Mouse (Mus musculus): Measurements from ENCODE around the gene Ubash3a.
A peak's percentile ranks its signal among the peaks of the same experiment; 100 is the strongest.

Ubash3a gene

GRCm38 (mm10) chr17:31207771-31208334 is at the start of gene Ubash3a:
Gene Ubash3a (plus strand): TSS chr17:31207873.
- DNase-seq = no peak

- no peak for DNase-seq
These were observed 49.8 kb upstream of the Ubash3a start for GRCm38 (mm10) chr17:31157921-31158320.

GRCm38 (mm10) chr17:31160291-31160690 is 47.4 kb upstream of the Ubash3a start:
- DNase-seq = no peak

DNA sequence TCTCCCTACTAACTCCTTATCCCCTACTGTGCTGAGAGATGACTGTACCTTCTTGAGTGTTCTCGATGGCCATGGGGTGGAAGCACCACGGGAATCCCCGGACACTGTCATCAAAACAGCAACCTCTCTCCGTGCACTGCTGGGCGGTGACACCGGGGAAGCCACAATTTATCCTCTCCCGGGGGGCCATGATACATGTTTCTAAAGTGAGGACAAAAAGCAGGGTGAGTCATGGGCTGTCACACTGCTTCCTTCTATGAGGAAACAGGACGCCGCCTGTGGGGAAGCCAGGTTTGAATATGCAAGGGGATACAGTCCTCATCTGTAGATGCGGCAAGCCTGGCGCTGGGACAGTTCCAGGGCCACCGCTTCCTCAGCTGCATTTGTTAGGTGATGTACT is 45.1 kb upstream of the Ubash3a start:
- no peak for DNase-seq

DNA sequence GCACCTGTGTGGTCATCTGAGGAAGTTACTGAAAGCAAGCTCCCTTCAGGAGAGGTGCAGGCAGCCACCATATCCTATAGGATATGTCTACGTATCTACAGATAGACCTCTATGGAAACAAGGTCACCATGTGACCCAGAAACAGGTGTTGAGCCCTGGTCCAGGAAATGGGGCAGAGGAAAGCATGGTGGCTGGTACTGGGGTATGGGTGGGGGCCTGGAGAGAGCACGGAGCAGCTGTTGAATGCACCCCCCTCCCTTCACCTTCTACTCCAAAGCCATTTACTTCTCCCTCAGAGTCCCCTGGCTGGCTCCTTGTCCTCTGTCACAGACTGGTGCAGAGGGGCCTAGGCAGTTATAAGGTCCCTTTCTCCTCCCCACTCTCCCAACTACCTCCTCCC is 43.9 kb upstream of the Ubash3a start:
- no peak for DNase-seq

- no peak for DNase-seq
These were observed 42.5 kb upstream of the Ubash3a start, which contains the start of gene Tff1 for GRCm38 (mm10) chr17:31165127-31165526. Gene Tff1 (minus strand): TSS chr17:31165277.

GRCm38 (mm10) chr17:31169796-31170195 is 37.9 kb upstream of the Ubash3a start:
- DNase-seq = no peak

DNA sequence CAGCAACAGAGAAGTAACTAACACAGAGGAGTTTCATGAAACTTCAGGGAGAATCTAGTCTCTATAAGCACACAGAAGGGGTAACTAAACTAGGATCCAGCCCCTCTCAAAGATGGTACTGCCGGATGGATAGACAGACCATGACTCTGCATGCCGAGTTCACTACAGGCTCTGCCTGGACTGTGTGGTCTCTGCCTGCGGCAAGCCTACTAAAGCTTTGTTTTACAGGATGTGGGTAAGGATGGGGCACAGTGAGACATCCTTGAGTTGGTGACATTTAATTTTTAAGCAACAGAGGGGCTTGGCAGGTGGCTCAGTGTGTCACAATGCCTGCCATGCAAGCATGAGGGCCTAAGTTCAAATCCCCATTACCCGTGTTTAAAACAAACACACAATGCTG is 31.4 kb upstream of the Ubash3a start:
- DNase-seq = no peak

DNA sequence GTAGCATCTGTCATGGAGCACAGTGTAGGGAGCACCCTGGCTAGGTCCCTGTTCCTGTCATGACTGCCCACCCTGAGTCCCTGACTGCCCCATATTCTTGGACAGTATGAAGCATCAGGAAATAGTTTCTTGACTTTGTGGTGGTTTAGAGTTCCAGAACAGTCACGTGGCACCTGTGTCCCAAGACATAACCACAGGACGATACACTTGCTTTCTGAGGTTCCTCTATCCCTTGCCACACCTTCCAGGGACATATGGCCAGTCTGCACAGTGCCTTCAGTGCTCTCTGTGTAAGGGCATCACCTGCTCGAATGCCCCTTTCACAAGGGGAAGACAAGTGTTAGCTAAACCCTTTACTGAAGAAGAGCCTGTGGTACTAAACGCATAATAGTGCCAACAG is 26.2 kb upstream of the Ubash3a start:
- DNase-seq = no peak

- DNase-seq = no peak
These were observed 24.3 kb upstream of the Ubash3a start for GRCm38 (mm10) chr17:31183180-31183974.

GRCm38 (mm10) chr17:31184269-31184990 is 23.2 kb upstream of the Ubash3a start:
- no peak for DNase-seq

GRCm38 (mm10) chr17:31187370-31187769 is 20.3 kb upstream of the Ubash3a start:
- DNase-seq = peak; percentile 77

- DNase-seq = no peak
These were observed 15.8 kb upstream of the Ubash3a start for GRCm38 (mm10) chr17:31191825-31192224.

GRCm38 (mm10) chr17:31192663-31193062 is 15.0 kb upstream of the Ubash3a start:
- peak; percentile 30 for DNase-seq

GRCm38 (mm10) chr17:31193360-31193759 is 14.3 kb upstream of the Ubash3a start:
- no peak for DNase-seq

DNA sequence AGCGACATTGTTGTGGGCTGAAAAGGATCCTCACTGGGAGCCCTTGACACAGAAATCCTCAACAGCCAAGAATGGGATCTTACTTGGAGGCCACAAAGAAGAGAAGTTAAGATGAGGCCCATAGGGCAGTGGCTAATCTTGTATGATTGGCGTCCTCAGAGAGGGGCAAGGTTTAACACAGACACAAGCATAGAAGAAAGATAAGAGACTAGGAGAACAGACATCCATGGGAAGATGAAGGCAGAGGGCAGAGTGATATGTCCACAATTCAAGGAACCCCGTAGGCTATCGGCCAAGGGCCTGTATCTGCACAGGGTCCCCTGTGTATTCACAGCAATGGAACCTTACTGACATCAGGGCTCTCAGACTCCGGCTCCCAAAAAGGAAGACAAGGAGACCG is 12.5 kb upstream of the Ubash3a start:
- no peak for DNase-seq

- DNase-seq = no peak
These were observed 11.4 kb upstream of the Ubash3a start for GRCm38 (mm10) chr17:31196283-31196682.

DNA sequence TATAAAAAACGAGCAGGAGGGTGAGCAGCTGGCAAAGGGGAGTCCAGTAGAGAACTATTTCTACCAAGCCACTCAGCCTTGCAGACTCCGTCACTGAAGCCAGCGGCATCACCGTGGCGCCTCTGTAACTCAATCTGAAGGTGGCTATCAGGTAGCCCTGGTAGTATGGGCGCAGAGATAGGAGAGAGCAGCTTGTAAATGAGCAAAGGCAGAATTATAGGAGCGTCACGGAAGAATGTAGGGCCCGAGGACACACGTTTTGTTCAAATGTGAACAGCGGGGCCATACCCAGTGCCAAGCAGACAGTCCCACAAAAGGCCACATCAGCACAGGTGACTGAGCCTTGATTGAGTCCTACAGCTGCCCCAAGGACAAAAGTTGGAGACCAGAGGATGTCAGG is 8.8 kb upstream of the Ubash3a start, which contains the start of gene Tmprss3:
TSS of gene Tmprss3 (minus strand) at position 101 of the 400 bp plus-strand sequence.
- DNase-seq = no peak

DNA sequence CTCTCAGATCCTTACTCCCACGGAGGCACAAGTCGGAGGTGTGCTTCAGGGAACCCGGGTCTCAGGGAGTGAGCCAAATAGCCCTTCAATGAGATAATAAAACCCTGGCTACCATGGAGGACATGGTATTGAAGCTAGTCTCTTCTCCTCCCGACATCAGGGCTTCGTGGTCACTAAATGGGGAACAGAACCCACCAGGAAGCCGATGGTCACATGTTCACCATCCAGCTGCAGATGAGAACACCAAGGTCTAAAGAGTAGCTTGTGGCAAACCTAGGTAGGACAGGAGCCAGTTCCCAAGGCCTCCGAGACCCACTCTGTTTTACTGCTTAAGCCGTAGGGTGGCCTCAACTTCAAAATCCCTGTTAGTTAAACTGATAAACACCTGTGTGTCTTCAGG is 981 bp downstream of the Ubash3a start:
- no peak for DNase-seq

- no peak for DNase-seq
These were observed 1.8 kb downstream of the Ubash3a start for GRCm38 (mm10) chr17:31209376-31209930.

GRCm38 (mm10) chr17:31210299-31210698 is 2.6 kb downstream of the Ubash3a start:
- no peak for DNase-seq

GRCm38 (mm10) chr17:31211881-31212280 is 4.2 kb downstream of the Ubash3a start:
- no peak for DNase-seq

Measured in embryo, embryonic 11 days (tissue).